Mouse (Mus musculus): ENCODE data around the gene Prx. TPM values are rescaled to one million over a fixed set of nuclear protein-coding genes. Genes with fewer than 3 reads are reported as not detected.

Prx gene
- 1 to 10 TPM; 1.5 to 1.6 TPM for total RNA-seq (2023)

DNA sequence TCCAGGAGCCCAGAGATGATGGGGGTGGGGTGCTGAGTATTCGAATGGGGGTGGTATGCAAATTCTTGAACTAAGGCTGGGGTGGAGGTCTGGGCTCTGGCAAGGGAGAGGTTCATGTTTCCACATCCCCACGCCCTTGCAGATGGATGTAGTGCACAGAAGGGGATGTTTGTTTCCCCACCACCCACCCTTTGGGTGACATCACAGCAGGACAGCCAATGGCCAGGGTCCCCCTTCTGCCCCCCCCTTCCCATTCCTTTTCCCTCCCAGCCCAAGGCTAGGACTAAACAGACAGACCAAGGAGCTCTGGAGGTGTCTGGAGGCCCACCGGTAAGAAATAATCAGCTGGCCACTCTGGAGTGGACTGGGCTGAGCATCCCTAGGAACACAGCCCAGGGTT, at the start of gene Prx:
Gene Prx (plus strand): TSS at position 289 of the 400 bp plus-strand sequence.

GRCm38 (mm10) chr7:27473156-27473834, 25.8 kb upstream of the Prx start, which contains the start of gene Sertad3:
Gene Sertad3, plus strand, starts transcription at chr7:27473768.

DNA sequence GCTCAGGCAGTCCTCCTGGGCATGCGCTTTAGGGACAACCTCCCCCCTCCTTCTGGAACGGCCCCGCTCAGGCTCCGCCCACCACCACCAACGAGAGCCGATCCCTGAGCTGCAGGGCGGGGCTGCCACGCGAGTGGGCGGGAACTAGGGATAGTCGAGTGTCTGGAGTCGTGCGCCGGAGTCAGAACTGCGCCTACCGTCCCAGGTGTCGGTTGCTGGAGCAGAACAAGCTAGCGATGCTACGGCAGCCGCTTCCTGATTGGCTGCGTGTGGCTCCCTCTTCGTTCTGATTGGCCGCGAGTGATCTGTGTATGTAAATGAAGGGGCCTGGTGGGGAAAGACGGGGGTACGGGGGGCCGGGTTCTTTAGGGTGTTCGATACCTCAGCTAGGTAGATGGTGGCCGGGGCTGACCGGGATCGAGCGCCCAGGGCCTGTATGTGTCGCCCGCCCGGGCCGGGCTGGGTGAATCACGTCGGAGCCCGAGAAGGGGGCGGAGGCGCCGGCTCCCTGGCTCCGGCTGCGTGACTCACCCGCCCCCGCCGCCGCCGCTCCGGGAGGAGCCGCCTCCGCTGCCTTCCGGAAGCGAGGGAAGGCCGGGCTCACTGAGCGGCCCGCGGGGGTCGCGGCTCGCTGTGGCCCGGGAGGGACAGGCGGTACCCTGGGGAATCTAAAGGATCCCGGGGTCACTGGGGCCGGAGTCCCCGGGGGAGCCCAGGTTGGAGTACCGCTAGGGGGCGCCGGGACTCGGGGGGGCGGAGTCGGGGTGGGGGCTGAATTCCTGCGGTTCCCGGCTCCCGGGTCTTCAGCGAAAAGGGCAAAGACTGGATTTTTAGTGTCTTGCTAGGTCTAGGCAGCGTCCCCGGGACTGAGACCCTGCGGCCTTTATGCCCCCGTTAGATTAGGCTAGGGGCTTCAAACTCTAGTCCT, 12.1 kb upstream of the Prx start, which contains the start of gene Sertad1:
Gene Sertad1 (plus strand): TSS at position 141 of the 928 bp plus-strand sequence.

DNA sequence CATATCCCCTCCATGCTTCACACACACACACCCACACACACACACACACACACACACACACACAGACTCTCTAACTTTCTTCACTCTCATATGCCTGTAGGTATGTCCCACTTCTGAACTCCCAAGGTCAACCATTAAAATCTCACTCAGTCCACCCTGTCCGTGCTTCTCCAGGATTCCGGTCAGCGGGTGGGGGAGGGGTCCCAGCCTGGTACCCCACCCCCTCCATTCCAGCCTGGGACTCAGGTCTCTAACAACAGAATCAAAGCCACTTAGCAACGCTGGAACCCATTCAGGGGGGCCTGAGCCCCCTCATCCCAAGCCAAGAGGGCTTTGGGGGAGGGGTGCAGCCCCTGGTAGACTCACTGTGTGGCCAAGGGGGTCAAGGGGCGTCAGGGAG, 23.8 kb downstream of the Prx start, which contains the start of gene Hipk4:
Gene Hipk4 (plus strand): TSS at position 301 of the 400 bp plus-strand sequence.

DNA sequence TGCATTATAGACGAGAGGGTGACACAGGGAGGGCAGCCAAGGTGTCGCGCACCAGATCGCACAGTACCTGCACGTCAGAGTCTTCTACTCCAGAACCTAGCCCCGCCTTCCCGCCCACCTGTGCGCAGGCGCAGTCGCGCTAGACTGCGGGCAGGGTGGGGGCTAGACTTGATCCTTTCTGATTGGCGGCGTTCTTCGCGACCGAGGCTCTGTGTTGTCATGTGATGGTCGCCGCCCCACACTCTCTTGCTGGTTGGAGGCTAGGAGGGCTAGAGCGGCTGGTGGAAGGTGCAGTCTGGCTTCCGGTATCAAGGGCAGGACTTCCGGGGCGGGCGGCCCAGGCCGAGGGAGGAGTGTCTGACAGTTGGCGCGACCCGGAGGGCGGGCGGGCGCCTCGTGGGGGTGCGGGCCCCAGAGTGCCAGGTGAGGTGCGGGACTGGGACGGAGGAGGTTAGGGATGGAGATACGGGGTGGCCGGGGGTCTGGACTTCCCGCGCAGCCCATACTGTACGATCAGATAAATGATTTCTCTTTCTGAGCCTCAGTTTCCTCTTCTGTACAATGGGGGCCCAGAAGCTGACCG, 53.9 kb downstream of the Prx start, which contains the start of the genes Pld3 and 2310022A10Rik:
Gene Pld3 (minus strand): TSS at position 288 of the 583 bp plus-strand sequence.
Gene 2310022A10Rik (plus strand): TSS at position 303 of the 583 bp plus-strand sequence.

Other genes with a start within 250 kb of the Prx start
- gene Numbl, start 240.9 kb upstream of the Prx start, total RNA-seq (2023), result 1 to 10 TPM; 2.2 to 3.0 TPM
- gene Ltbp4, start 161.6 kb upstream of the Prx start, total RNA-seq (2023), result under 1 TPM; 0.56 to 0.90 TPM
- gene Shkbp1, start 143.3 kb upstream of the Prx start, total RNA-seq (2023), result 10 to 100 TPM; 80.3 to 82.3 TPM
- gene Gm20479, start 141.9 kb upstream of the Prx start, total RNA-seq (2023), result 1 to 10 TPM; 1.4 to 6.8 TPM
- not detected for gene Sptbn4, start 51.6 kb upstream of the Prx start, total RNA-seq (2023)
- 10 to 100 TPM; 11.0 to 13.4 TPM for gene Blvrb, start 51.3 kb upstream of the Prx start, total RNA-seq (2023)
- 10 to 100 TPM; 13.1 to 15.4 TPM for gene Sertad3, start 25.6 kb upstream of the Prx start, total RNA-seq (2023)
- gene Sertad1, start 12.4 kb upstream of the Prx start, total RNA-seq (2023), result 10 to 100 TPM; 32.9 to 42.1 TPM
- gene Hipk4, start 23.9 kb downstream of the Prx start, total RNA-seq (2023), result under 1 TPM; 0.21 to 0.55 TPM
- 100 to 1,000 TPM; 117 to 120 TPM for gene Pld3, start 53.9 kb downstream of the Prx start, total RNA-seq (2023)
- gene 2310022A10Rik, start 53.9 kb downstream of the Prx start, total RNA-seq (2023), result 10 to 100 TPM; 23.2 to 28.0 TPM
- gene Akt2, start 92.2 kb downstream of the Prx start, total RNA-seq (2023), result 100 to 1,000 TPM; 142 to 145 TPM
- gene Ttc9b, start 154.6 kb downstream of the Prx start, total RNA-seq (2023), result under 1 TPM in 1 of 2 experiments, not detected in 1; 0.35 TPM
- gene Map3k10, start 175.3 kb downstream of the Prx start, total RNA-seq (2023), result 10 to 100 TPM; 14.4 to 21.8 TPM
- 1 to 10 TPM; 1.3 to 1.9 TPM for gene Zfp607b, start 190.0 kb downstream of the Prx start, total RNA-seq (2023)
- gene Zfp60, start 232.1 kb downstream of the Prx start, total RNA-seq (2023), result 10 to 100 TPM; 14.3 to 20.1 TPM